Mouse (Mus musculus) stomach, embryonic 16.5 days (tissue): ENCODE results near the gene Riox1. TPM values are rescaled to one million over a fixed set of nuclear protein-coding genes. Genes with fewer than 3 reads are reported as not detected.
A peak's percentile ranks its signal among the peaks of the same experiment; 100 is the strongest.
"Not testable (repeated sequence)": the region's sequence is repeated elsewhere in the genome, so short reads cannot be mapped to it uniquely, and the experiment has no call there.

Experiments used
- ATAC-seq: fragments of 200-750 bp; cut with Nextera tagmentation; 2 replicates; pipeline ENCODE4 v1.8.0; 2017; ENCODE audit warnings: moderate number of reproducible peaks, moderate TSS enrichment; ENCODE audit not compliant: insufficient read depth, low FRiP score
- H3K27ac ChIP-seq: fragments of 300-500 bp; sonication (generic); 2 replicates; pipeline ENCODE4 v1.5.1; 2014; ENCODE audit warnings: low read length
- H3K27me3 ChIP-seq: fragments of 300-500 bp; sonication (generic); 2 replicates; pipeline ENCODE4 v1.6.1; 2014; ENCODE audit warnings: low read length, control low read depth, mixed read lengths; ENCODE audit not compliant: control insufficient read depth, insufficient read depth
- H3K36me3 ChIP-seq: fragments of 300-500 bp; sonication (generic); 2 replicates; pipeline ENCODE4 v1.6.1; 2014; ENCODE audit warnings: low read length; ENCODE audit not compliant: control insufficient read depth, insufficient read depth
- H3K4me1 ChIP-seq: fragments of 300-500 bp; sonication (generic); 2 replicates; pipeline ENCODE4 v1.6.1; 2014; ENCODE audit warnings: low read length, control low read depth, mixed read lengths; ENCODE audit not compliant: control insufficient read depth, insufficient read depth
- H3K4me2 ChIP-seq: fragments of 300-500 bp; sonication (generic); 2 replicates; pipeline ENCODE4 v1.6.1; 2014; ENCODE audit warnings: low read depth, low read length, mixed read lengths
- H3K4me3 ChIP-seq: fragments of 300-500 bp; sonication (generic); replicated peaks from 2 replicates; pipeline ENCODE4 v1.5.1; 2014; ENCODE audit warnings: mild to moderate bottlenecking, low read length
- H3K9ac ChIP-seq: fragments of 300-500 bp; sonication (generic); 2 replicates; pipeline ENCODE4 v1.6.1; 2014; ENCODE audit warnings: low read length
- H3K9me3 ChIP-seq: fragments of 300-500 bp; sonication (generic); replicated peaks from 2 replicates; pipeline ENCODE4 v1.6.1; 2016; ENCODE audit warnings: low read length, control low read depth; ENCODE audit not compliant: control insufficient read depth
- WGBS: fragments of 180-500 bp; shearing (Covaris S2); extraction: QIAGEN DNeasy Blood & Tissue Kit; methylation state at CpG from one replicate; pipeline ENCODE4 v1.1.7; 2014; 5-methylcytosine and 5-hydroxymethylcytosine counted together
- polyA plus RNA-seq: library from polyadenylated mRNA; unstranded; fragments of >200 nt; fragmentation: Nextera tagmentation; extraction: Ambion mirVana; gene quantifications from 2 replicates; pipeline ENCODE4 v1.2.1, GENCODE M21; 2015

The Riox1 gene
- polyA plus RNA-seq, 1 experiment from 2014 or later = 5.8 TPM

DNA sequence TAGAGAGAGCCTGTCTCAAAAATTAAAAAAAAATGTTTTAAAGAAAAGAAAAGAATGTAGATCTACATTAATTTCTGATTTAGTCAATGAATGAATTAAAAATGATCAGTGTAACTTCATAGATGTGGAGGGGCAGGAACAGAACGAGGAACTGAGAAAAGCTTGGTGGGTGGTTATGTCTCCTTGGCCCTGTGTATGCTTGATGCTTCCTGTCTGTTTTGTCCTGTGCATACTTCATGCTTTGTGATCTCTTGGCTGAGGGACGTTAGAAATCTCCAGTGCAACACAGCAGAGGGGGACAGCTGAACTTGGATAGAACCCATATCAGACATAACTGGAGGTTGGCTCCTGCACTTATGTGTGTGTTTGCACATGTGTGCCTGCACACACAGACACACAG lies 46.8 kb downstream of the Riox1 start:
- H3K36me3 ChIP-seq = peaks cover 4% of the 10 kb centered on the region; the same call in 1 of the 2 replicates
- no peaks in the 10 kb centered on the region for H3K9me3 ChIP-seq
- no peak overlapping the region for H3K4me2 ChIP-seq
- no peak overlapping the region for H3K9ac ChIP-seq
- H3K4me3 ChIP-seq = no peak overlapping the region
- ATAC-seq = no peak
- peaks cover 6% of the 10 kb centered on the region for H3K4me1 ChIP-seq
- whole genome bisulfite sequencing = 47% methylated on average over 2 of the region's 2 CpGs
- no peaks in the 10 kb centered on the region for H3K27me3 ChIP-seq
- H3K27ac ChIP-seq = no peak overlapping the region

GRCm38 (mm10) chr12:83998341-83999107 lies 48.1 kb downstream of the Riox1 start:
- ATAC-seq = no peak
- H3K4me1 ChIP-seq = peaks cover 6% of the 10 kb centered on the region
- H3K4me3 ChIP-seq = no peak overlapping the region
- no peaks in the 10 kb centered on the region for H3K9me3 ChIP-seq
- H3K4me2 ChIP-seq = no peak overlapping the region
- no peaks in the 10 kb centered on the region for H3K36me3 ChIP-seq
- H3K27me3 ChIP-seq = no peaks in the 10 kb centered on the region
- peak overlapping the region; percentile 27; the same call in 1 of the 2 replicates for H3K27ac ChIP-seq
- no peak overlapping the region for H3K9ac ChIP-seq
- 42% methylated on average over 11 of the region's 11 CpGs for WGBS

- not testable (repeated sequence) for H3K9ac ChIP-seq, H3K27me3 ChIP-seq, H3K9me3 ChIP-seq, H3K4me3 ChIP-seq, H3K4me1 ChIP-seq, H3K36me3 ChIP-seq, H3K4me2 ChIP-seq
- peak; percentile 87 for ATAC-seq
- H3K27ac ChIP-seq = peak overlapping the region; percentile 52; the same call in 1 of the 2 replicates
- WGBS = 36% methylated on average over 8 of the region's 8 CpGs
Observed at GRCm38 (mm10) chr12:83999237-83999636, 48.8 kb downstream of the Riox1 start.

GRCm38 (mm10) chr12:84000418-84000817 lies 50.0 kb downstream of the Riox1 start:
- Histone ChIP-seq H3K27ac (no peak overlapping the region), H3K36me3 (no peaks in the 10 kb centered on the region), H3K9me3 (no peaks in the 10 kb centered on the region), H3K4me2 (no peak overlapping the region), H3K9ac (no peak overlapping the region), H3K27me3 (no peaks in the 10 kb centered on the region), H3K4me1 (peaks cover 6% of the 10 kb centered on the region), H3K4me3 (no peak overlapping the region)
- 61% methylated on average over 3 of the region's 3 CpGs for whole genome bisulfite sequencing
- no peak for ATAC-seq

Other genes starting within 250 kb of the Riox1 start
- gene Papln, start 187.0 kb upstream of the Riox1 start, polyA plus RNA-seq = 4.3 and 4.9 TPM in 2 replicates
- gene Numb, start 28.7 kb upstream of the Riox1 start, polyA plus RNA-seq = 37.6 and 41.3 TPM in 2 replicates
- gene Heatr4, start 34.2 kb downstream of the Riox1 start, polyA plus RNA-seq = 0.05 and 0.10 TPM in 2 replicates
- 23.7 and 24.9 TPM in 2 replicates for gene Acot2, start 37.3 kb downstream of the Riox1 start, polyA plus RNA-seq
- gene Acot1, start 58.9 kb downstream of the Riox1 start, polyA plus RNA-seq = 37.4 and 48.4 TPM in 2 replicates
- 1.7 and 2.2 TPM in 2 replicates for gene Acot4, start 87.8 kb downstream of the Riox1 start, polyA plus RNA-seq
- gene Gm49366, start 88.3 kb downstream of the Riox1 start, polyA plus RNA-seq = not detected in 2 replicates
- gene Acot3, start 101.5 kb downstream of the Riox1 start, polyA plus RNA-seq = 0.46 and 1.4 TPM in 2 replicates
- gene Acot5, start 118.7 kb downstream of the Riox1 start, polyA plus RNA-seq = not detected in 2 replicates
- gene Acot6, start 150.0 kb downstream of the Riox1 start, polyA plus RNA-seq = 1.3 and 1.4 TPM in 2 replicates
- 2.8 and 3.4 TPM in 2 replicates for gene Dnal1, start 163.8 kb downstream of the Riox1 start, polyA plus RNA-seq
- gene Pnma1, start 197.9 kb downstream of the Riox1 start, polyA plus RNA-seq = 0.70 and 0.71 TPM in 2 replicates